In genomic region chr9:53570662-53571061, GRCm38 (mm10) we compare ENCODE assay signal across 12 mouse cellular contexts. TPM values are rescaled to one million over a fixed set of nuclear protein-coding genes. Genes with fewer than 3 reads are reported as not detected.
DNase-seq lines count a peak whose midpoint lies in the region; TF ChIP-seq lines count a peak whose summit lies in the region.
"Had no signal": no experiment of that assay in that cellular context is flagged by ENCODE, and none has a peak within 500 bp of the region (broad histone marks: within the 10 kb centered on the region; RNA-seq: fewer than 3 reads in every experiment).

No protein-coding gene starts in this region.

- DNase-seq in adrenal gland, postnatal 14 days = peak; percentile 25
- DNase-seq in adrenal gland, adult 8-10 months = no peak
- DNase-seq in layer of hippocampus, adult 2 months (ENCODE audit: low spot score in 2 of 2) = peak; percentile 38 to 57
- no peak for DNase-seq in layer of hippocampus, adult 9-10 months (ENCODE audit: low spot score)
- DNase-seq in brain, embryonic 14.5 days (ENCODE audit: low read depth) = peak; percentile 32
- DNase-seq in layer of hippocampus, postnatal 14 days (ENCODE audit: low spot score in 2 of 2) = peak; percentile 25 to 35
- no peak for DNase-seq in urinary bladder, postnatal 4 days (ENCODE audit: low spot score in 2 of 2)
- DNase-seq in urinary bladder, postnatal 36 days (ENCODE audit: low spot score in 2 of 2) = no peak
- DNase-seq: gastrocnemius, postnatal 25 days; kidney, adult 18-20 months; thymus, adult 18-20 months had no signal

- TF ChIP-seq CTCF in layer of hippocampus, adult 2 months (conservative IDR thresholded peaks at IDR 0.05) = peak; percentile 76
- TF ChIP-seq CTCF in brain, embryonic 14.5 days (IDR thresholded peaks at IDR 0.05; ENCODE audit: borderline replicate concordance, extremely low read depth, insufficient read depth, insufficient read length) = no peak

- H3K4me3 ChIP-seq in layer of hippocampus, adult 2 months = no peak overlapping the region

- TF ChIP-seq POLR2A in brain, embryonic 14.5 days (IDR thresholded peaks at IDR 0.05; ENCODE audit: borderline replicate concordance, extremely low read depth, insufficient read depth, insufficient read length, poor library complexity, severe bottlenecking) = no peak

- H3K27ac ChIP-seq in layer of hippocampus, adult 2 months = peak overlapping the region; percentile 43
- H3K27ac ChIP-seq: liver, embryonic 14.5 days had no signal

RNA-seq across cellular contexts. Expression of gene Npat, which starts 33.8 kb away (rescaled TPM):
- 12.7 and 13.1 TPM in 2 replicates for total RNA-seq in adrenal gland, postnatal 14 days (2021)
- total RNA-seq in adrenal gland, adult 8-10 months (2022) = 10 to 100 TPM; 12.6 to 16.6 (median 14.6) TPM
- total RNA-seq in layer of hippocampus, adult 2 months (2021) = 10 to 100 TPM; 17.1 to 17.9 TPM
- 10.5 and 10.7 TPM in 2 replicates for polyA plus RNA-seq in brain, embryonic 14.5 days (2012; rRNA removed)
- 10 to 100 TPM; 14.3 to 16.3 TPM for total RNA-seq in layer of hippocampus, postnatal 14 days (2021)

RNA-seq across cellular contexts. Expression of gene Atm, which starts 34.1 kb away (rescaled TPM):
- 13.7 and 17.3 TPM in 2 replicates for total RNA-seq in adrenal gland, postnatal 14 days (2021)
- total RNA-seq in adrenal gland, adult 8-10 months (2022) = 10 to 100 TPM; 16.0 to 22.9 (median 20.7) TPM
- total RNA-seq in layer of hippocampus, adult 2 months (2021) = 10 to 100 TPM; 18.9 to 20.5 TPM
- polyA plus RNA-seq in brain, embryonic 14.5 days (2012; rRNA removed) = 5.9 and 12.3 TPM in 2 replicates
- total RNA-seq in layer of hippocampus, postnatal 14 days (2021) = 10 to 100 TPM; 22.3 to 24.4 TPM

RNA-seq across cellular contexts. Expression of gene Acat1, which starts 39.5 kb away (rescaled TPM):
- total RNA-seq in adrenal gland, postnatal 14 days (2021) = 279 and 318 TPM in 2 replicates
- 100 to 1,000 TPM in 3 of 4 experiments, 10 to 100 TPM in 1; 74.4 to 114 (median 105) TPM for total RNA-seq in adrenal gland, adult 8-10 months (2022)
- 10 to 100 TPM; 63.2 to 65.6 TPM for total RNA-seq in layer of hippocampus, adult 2 months (2021)
- 80.5 and 81.1 TPM in 2 replicates for polyA plus RNA-seq in brain, embryonic 14.5 days (2012; rRNA removed)
- 100 to 1,000 TPM in 1 of 2 experiments, 10 to 100 TPM in 1; 94.1 to 102 TPM for total RNA-seq in layer of hippocampus, postnatal 14 days (2021)

Comparison
In these comparisons a context has a peak if more than half of its experiments do, and no peak if none do; other contexts are left out.
1. DNase-seq: peak in adrenal gland, postnatal 14 days (single experiment), layer of hippocampus, adult 2 months (2 of 2), brain, embryonic 14.5 days (single experiment) and layer of hippocampus, postnatal 14 days (2 of 2); none in adrenal gland, adult 8-10 months (single experiment), layer of hippocampus, adult 9-10 months (single experiment), urinary bladder, postnatal 4 days (0 of 2) and urinary bladder, postnatal 36 days (0 of 2).